Mouse (Mus musculus) lung, embryonic 15.5 days (tissue): Measurements from ENCODE around the gene Mff. TPM values are rescaled to one million over a fixed set of nuclear protein-coding genes. Genes with fewer than 3 reads are reported as not detected.

Experiments used
- ATAC-seq: fragments of 200-750 bp; cut with Nextera tagmentation; 2 replicates; pipeline ENCODE4 v1.8.0; 2017; ENCODE audit warnings: moderate number of reproducible peaks, borderline replicate concordance; ENCODE audit not compliant: low FRiP score, low TSS enrichment; ENCODE audit errors: extremely low read depth
- H3K27ac ChIP-seq: fragments of 300-500 bp; sonication (generic); 2 replicates; pipeline ENCODE4 v1.5.1; 2015; ENCODE audit warnings: moderate library complexity, mild to moderate bottlenecking, inconsistent platforms
- H3K27me3 ChIP-seq: fragments of 300-500 bp; sonication (generic); 2 replicates; pipeline ENCODE4 v1.6.1; 2015; ENCODE audit warnings: inconsistent platforms
- H3K36me3 ChIP-seq: fragments of 300-500 bp; sonication (generic); 2 replicates; pipeline ENCODE4 v1.6.1; 2015; ENCODE audit warnings: inconsistent platforms
- H3K4me1 ChIP-seq: fragments of 300-500 bp; sonication (generic); 2 replicates; pipeline ENCODE4 v1.6.1; 2015; ENCODE audit warnings: inconsistent platforms
- H3K4me2 ChIP-seq: fragments of 300-500 bp; sonication (generic); 2 replicates; pipeline ENCODE4 v1.6.1; 2015; ENCODE audit warnings: inconsistent platforms, mild to moderate bottlenecking, moderate library complexity
- H3K4me3 ChIP-seq: fragments of 300-500 bp; sonication (generic); 2 replicates; pipeline ENCODE4 v1.5.1; 2015; ENCODE audit warnings: mild to moderate bottlenecking, inconsistent platforms
- H3K9ac ChIP-seq: fragments of 300-500 bp; sonication (generic); 2 replicates; pipeline ENCODE4 v1.6.1; 2015; ENCODE audit warnings: inconsistent platforms
- H3K9me3 ChIP-seq: fragments of 300-500 bp; sonication (generic); 2 replicates; pipeline ENCODE4 v1.6.1; 2016; ENCODE audit warnings: inconsistent platforms
- WGBS: fragments of 180-500 bp; shearing (Covaris S2); methylation state at CpG from one replicate; pipeline ENCODE4 v1.1.7; 2015; 5-methylcytosine and 5-hydroxymethylcytosine counted together
- polyA plus RNA-seq: library from polyadenylated mRNA; unstranded; fragments of >200 nt; fragmentation: Nextera tagmentation; extraction: Ambion mirVana; gene quantifications from 2 replicates; pipeline ENCODE4 v1.2.1, GENCODE M21; 2015

Gene Mff
- polyA plus RNA-seq, 1 experiment from 2014 or later: 208 TPM

DNA sequence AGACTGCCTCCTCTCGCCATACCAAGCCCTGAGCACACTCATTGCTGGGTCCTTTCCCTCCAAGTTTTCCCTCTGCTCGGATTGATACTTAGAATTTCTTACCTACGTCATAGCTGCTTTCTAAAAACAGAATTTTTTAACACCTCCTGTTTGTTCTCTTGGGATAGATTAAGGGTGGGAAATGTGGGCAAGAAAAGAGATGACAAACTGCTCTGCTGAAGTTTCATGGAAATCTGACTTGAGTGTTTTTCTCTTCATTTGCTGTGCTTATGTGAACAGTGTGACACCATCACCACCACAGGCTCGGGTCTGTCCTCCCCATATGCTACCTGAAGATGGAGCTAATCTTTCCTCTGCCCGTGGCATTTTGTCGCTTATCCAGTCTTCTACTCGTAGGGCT, 16.8 kb downstream of the Mff start:
- whole genome bisulfite sequencing: 84% methylated on average over 7 of the region's 7 CpGs
- Histone ChIP-seq H3K36me3 (peaks cover 39% of the 10 kb centered on the region), H3K4me3 (no peak overlapping the region), H3K27ac (no peak overlapping the region), H3K9me3 (no peaks in the 10 kb centered on the region), H3K27me3 (no peaks in the 10 kb centered on the region), H3K4me2 (no peak overlapping the region), H3K4me1 (no peaks in the 10 kb centered on the region), H3K9ac (no peak overlapping the region)
- no peak for ATAC-seq

DNA sequence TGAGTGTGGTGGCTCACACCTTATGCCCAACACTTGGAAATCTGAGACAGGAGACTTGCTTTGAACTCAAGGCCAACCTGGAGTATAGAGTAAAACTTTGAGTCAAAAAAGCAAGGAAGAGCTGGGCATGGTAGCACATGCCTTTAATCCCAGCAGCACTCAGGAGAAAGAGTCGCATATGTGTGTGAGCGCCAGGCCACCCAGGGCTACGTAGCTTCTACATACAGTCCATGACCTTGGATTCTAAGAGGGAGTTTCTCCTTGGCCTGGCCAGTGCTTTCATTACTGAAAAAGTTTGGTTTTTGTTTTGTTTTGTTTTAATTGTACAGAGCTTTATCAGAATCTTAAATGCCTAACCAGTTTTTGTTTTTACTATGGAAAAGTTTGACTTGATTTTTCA, 19.3 kb downstream of the Mff start:
- Histone ChIP-seq H3K36me3 (peaks cover 30% of the 10 kb centered on the region), H3K27me3 (no peaks in the 10 kb centered on the region), H3K27ac (no peak overlapping the region)

DNA sequence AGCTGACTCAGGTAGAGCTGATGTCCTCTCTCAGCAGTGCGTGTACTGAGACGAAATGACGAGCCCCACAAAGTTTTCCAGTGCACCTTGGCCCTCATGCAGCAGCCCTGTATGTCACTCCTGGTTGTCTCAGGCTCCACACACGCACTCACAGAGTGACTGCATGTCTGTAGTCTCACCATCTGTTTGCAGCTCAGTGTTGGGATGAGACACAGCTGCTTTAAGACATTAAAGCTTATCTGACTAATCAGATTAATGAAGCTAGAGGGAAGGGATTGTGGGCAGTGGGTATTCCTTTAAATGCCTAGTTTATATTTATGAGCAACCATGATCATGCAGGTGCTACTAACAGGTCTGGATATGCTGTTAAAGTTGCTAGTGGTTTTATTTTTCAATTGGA, 21.7 kb downstream of the Mff start:
- no peaks in the 10 kb centered on the region for H3K4me1 ChIP-seq
- 81% methylated on average over 4 of the region's 4 CpGs for WGBS
- H3K4me3 ChIP-seq: no peak overlapping the region
- ATAC-seq: no peak
- peaks cover 25% of the 10 kb centered on the region for H3K36me3 ChIP-seq
- no peak overlapping the region for H3K4me2 ChIP-seq
- H3K27ac ChIP-seq: no peak overlapping the region
- no peaks in the 10 kb centered on the region for H3K27me3 ChIP-seq
- no peaks in the 10 kb centered on the region for H3K9me3 ChIP-seq
- no peak overlapping the region for H3K9ac ChIP-seq

More for the DNA sequence above, 19.3 kb downstream of the Mff start:
- Histone ChIP-seq H3K4me1 (no peaks in the 10 kb centered on the region), H3K4me2 (no peak overlapping the region), H3K9ac (no peak overlapping the region), H3K4me3 (no peak overlapping the region), H3K9me3 (no peaks in the 10 kb centered on the region)
- ATAC-seq: no peak
- 78% methylated on average over 3 of the region's 3 CpGs for WGBS

DNA sequence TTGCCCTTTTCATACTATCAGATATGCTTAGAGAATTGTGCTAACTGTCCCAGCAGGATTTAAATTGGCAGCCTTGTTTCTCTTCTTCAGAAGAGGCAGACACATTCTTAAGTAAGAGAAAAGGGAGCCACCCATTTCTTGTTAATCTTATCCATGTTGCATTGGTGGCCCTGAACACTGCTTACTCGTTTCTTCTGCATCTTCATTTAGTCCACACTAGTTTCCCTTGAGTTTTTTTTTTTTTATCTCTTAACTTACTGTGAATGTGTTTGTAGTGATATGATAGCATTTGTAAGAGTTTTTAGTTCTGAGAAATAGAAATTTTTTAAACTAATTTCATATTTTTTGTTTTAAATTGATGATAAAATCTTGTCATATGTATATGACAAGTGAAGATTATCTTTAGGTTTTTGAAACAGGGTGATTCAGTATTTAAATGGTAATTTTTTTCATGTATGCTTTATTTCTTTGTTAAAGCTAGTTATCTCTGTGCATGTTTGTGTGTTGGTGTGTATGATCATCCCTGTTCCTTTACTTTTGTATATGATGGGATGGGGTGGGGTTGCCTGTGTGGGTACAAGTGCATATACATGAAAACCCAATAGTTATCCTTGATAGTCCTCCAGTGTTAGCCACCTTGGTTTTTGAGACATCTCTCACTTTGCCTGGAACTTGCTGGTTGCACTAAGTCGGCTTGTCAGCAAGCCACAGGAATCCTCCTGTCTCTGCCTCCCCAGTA, 23.2 kb downstream of the Mff start:
- Histone ChIP-seq H3K4me1 (no peaks in the 10 kb centered on the region), H3K9ac (no peak overlapping the region), H3K4me2 (no peak overlapping the region), H3K36me3 (peaks cover 22% of the 10 kb centered on the region), H3K4me3 (no peak overlapping the region), H3K9me3 (no peaks in the 10 kb centered on the region), H3K27ac (no peak overlapping the region), H3K27me3 (no peaks in the 10 kb centered on the region)
- ATAC-seq: no peak
- WGBS: 85% methylated on average over 2 of the region's 2 CpGs

DNA sequence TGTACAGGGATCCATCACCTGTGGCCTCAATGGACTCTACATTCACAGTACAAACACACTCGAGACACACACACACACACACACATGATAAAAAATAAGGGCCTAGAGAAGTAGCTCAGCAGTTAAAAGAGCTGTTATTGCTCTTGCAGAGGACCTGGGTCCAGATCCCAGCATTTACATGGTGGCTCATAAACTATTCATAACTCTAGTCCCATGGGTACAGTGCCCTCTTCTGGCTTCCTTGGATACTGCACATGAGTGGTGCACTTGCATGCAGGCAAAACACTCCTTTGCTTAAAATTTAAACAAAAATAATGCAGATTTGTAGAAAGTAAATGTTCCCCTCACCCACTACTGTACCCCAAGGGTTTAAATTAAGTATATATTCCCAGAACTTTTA, 34.8 kb downstream of the Mff start:
- no peak for ATAC-seq

DNA sequence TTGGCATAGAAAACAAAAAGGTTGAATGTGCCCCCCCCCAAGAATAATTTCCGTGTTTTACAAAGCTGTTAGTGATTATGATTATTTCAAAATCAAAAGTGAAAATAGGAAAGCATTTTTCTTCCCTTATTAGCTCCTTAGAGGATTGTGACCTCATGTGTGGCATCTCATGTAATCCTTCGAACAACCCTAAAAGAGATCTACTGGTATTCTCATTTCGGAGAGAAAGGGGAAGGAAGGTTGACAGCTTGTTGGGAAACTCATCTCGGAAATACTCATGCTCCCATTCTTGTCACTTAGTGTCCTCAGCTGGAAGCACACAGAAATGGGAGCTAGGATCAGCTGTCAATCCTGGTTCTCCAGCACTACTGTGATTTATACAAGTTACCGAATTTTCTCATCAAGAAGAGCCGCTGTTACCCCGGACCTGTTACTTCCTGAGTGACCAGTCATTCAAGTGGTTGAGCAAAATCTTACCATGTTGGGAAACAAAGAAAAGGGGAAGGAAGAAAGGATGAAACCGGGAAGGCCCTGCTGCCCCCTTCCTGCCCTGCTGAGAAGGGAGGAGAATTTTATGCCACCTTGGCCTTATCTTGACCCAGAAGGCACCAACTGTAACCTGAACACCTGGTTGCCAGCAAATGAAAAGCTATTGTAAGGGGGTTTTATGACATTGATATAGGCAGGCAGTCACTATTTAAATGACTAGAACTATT, 36.9 kb downstream of the Mff start:
- ATAC-seq: no peak
- 89% methylated on average over 8 of the region's 8 CpGs for WGBS

More for the DNA sequence above, 34.8 kb downstream of the Mff start:
- H3K9ac ChIP-seq: no peak overlapping the region
- H3K4me3 ChIP-seq: no peak overlapping the region
- H3K27me3 ChIP-seq: no peaks in the 10 kb centered on the region
- H3K4me1 ChIP-seq: no peaks in the 10 kb centered on the region
- 79% methylated on average over 1 of the region's 1 CpGs for WGBS
- H3K36me3 ChIP-seq: peaks cover 15% of the 10 kb centered on the region
- no peak overlapping the region for H3K4me2 ChIP-seq
- no peak overlapping the region for H3K27ac ChIP-seq
- H3K9me3 ChIP-seq: no peaks in the 10 kb centered on the region

DNA sequence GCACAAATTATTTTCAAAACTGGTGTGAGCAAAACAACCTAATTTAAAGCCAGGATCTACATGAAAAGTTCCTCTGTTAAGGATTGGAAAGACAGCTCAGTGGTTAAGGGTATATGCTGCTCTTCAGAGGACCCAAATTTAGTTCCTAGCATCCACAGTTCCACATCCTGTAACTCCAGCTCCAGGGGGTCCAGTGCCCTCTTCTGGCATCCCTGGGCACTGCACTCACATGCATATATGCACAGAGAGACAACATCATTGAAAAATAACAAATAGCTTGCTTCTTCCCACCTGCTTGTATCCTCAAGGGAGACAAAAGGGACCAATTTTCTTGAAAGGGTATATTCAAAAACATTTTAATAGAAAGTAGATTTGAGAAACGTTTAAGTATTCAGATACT, 37.6 kb downstream of the Mff start:
- H3K9me3 ChIP-seq: no peaks in the 10 kb centered on the region
- no peaks in the 10 kb centered on the region for H3K4me1 ChIP-seq
- 82% methylated on average over 1 of the region's 1 CpGs for WGBS
- no peak for ATAC-seq
- H3K27me3 ChIP-seq: no peaks in the 10 kb centered on the region
- no peak overlapping the region for H3K4me2 ChIP-seq
- H3K9ac ChIP-seq: no peak overlapping the region
- H3K4me3 ChIP-seq: no peak overlapping the region
- H3K36me3 ChIP-seq: no peaks in the 10 kb centered on the region; the same call in 1 of the 2 replicates
- no peak overlapping the region for H3K27ac ChIP-seq

More for the DNA sequence above, 36.9 kb downstream of the Mff start:
- H3K4me1 ChIP-seq: no peaks in the 10 kb centered on the region
- H3K4me3 ChIP-seq: no peak overlapping the region
- no peak overlapping the region for H3K4me2 ChIP-seq
- H3K36me3 ChIP-seq: no peaks in the 10 kb centered on the region; the same call in 1 of the 2 replicates
- no peaks in the 10 kb centered on the region for H3K27me3 ChIP-seq
- no peaks in the 10 kb centered on the region for H3K9me3 ChIP-seq
- H3K27ac ChIP-seq: no peak overlapping the region
- H3K9ac ChIP-seq: no peak overlapping the region

DNA sequence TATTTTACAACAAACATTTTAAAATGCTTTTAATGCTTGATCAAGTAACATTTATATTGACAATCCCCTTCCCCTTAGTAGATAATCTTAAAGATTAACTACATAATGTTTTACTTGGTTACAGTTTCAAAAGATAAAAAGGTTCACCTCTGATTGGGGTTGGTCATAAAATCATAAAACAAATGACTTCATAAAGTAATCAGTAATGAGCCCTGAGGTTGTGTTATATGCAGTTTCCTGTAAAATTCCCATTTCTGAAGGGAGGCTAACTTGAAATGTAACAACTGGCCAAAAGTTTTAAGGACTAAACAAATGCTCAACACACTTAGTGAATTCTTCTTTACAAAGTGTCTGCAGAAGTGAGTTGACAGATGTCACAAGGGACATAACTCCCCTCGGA, 41.5 kb downstream of the Mff start:
- H3K4me2 ChIP-seq: no peak overlapping the region
- H3K4me1 ChIP-seq: no peaks in the 10 kb centered on the region
- H3K27me3 ChIP-seq: no peaks in the 10 kb centered on the region
- no peak overlapping the region for H3K4me3 ChIP-seq
- no peak overlapping the region for H3K9ac ChIP-seq
- no peak for ATAC-seq
- 12% methylated on average over 1 of the region's 1 CpGs for WGBS
- H3K27ac ChIP-seq: no peak overlapping the region
- H3K9me3 ChIP-seq: no peaks in the 10 kb centered on the region
- H3K36me3 ChIP-seq: no peaks in the 10 kb centered on the region

DNA sequence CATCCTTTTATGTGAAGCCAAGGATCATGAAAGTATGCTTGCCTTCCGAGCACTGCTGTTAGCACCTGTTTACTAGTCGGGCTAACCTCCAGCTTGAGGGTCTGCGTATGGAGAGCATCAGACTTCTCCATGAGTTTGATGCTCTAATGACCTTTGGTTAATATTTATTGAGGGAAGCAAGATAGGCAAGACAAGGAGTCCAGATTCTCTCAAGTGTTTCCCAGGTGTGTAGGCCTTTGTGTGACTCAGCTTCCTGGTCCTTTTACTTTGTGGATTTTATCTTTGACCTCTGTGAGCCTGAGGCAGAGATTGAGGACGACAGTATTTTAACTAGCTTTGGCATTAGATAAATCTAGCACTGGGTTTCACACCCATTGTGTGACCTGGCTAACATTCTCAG, 42.0 kb downstream of the Mff start:
- no peaks in the 10 kb centered on the region for H3K36me3 ChIP-seq
- ATAC-seq: no peak
- H3K4me2 ChIP-seq: no peak overlapping the region
- 32% methylated on average over 4 of the region's 4 CpGs for WGBS
- H3K4me3 ChIP-seq: no peak overlapping the region
- no peaks in the 10 kb centered on the region for H3K4me1 ChIP-seq
- no peak overlapping the region for H3K27ac ChIP-seq
- no peaks in the 10 kb centered on the region for H3K27me3 ChIP-seq
- H3K9ac ChIP-seq: no peak overlapping the region
- no peaks in the 10 kb centered on the region for H3K9me3 ChIP-seq

DNA sequence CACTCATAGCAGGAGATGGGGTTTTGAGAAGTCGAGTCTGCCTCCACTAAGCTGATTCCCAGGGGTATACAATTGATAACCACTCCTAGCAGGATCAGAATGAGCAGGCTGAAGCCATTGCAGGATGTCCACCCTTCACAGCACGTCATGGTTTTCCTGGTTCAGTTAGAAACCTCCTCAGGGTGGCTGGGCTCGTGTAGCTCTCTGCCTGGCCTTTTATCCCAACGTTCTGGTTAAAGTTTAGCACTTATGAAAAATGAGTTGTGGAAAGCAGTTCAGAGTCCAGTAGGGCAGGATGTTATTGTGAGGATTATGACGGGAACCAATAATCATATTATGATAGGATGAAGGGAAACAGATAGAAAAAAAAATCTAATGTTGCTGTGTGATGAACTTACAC, 43.6 kb downstream of the Mff start, which contains the start of gene Tm4sf20:
Gene Tm4sf20, minus strand, starts transcription at position 193 of the 400 bp plus-strand sequence.
- Histone ChIP-seq H3K4me1 (no peaks in the 10 kb centered on the region), H3K27ac (no peak within 1 kb of the TSS), H3K9me3 (no peaks in the 10 kb centered on the region), H3K27me3 (no peaks in the 10 kb centered on the region), H3K4me2 (no peak within 1 kb of the TSS), H3K9ac (no peak within 1 kb of the TSS), H3K36me3 (no peaks in the 10 kb centered on the region), H3K4me3 (no peak within 1 kb of the TSS)
- ATAC-seq: no peak
- 44% methylated on average over 5 of the region's 5 CpGs for WGBS

DNA sequence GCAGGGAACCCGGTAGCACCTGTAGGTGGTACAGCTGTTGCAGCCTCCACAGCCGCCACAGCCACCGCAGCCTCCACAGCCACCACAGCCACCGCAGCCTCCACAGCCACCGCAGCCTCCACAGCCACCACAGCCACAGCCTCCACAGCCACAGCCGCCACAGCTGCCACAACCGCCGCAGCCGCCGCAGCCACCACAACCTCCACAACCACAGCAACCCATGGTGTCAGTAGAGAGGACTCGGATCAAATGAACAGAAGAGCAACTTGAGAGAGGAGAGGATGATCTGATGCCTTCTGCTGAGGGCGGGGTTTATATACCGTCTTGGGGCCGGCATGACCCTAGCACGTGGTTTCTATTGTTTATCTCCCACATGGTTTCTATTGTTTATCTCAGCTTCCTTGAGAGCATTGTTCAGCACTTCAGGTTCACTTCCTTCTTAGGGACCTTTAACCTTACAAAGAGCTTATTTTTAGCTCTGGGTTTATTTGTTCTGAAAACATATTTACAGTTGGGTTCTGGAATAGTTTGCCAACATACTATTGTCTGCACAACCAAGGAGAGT, 46.4 kb downstream of the Mff start, which contains the start of gene Gm47791:
Gene Gm47791, minus strand, starts transcription at position 222 of the 565 bp plus-strand sequence.
- no peaks in the 10 kb centered on the region for H3K27me3 ChIP-seq
- no peak within 1 kb of the TSS for H3K4me2 ChIP-seq
- no peak within 1 kb of the TSS for H3K9ac ChIP-seq
- 82% methylated on average over 15 of the region's 15 CpGs for WGBS
- H3K4me3 ChIP-seq: no peak within 1 kb of the TSS
- ATAC-seq: peak; percentile 19; the same call in 1 of the 2 replicates
- no peaks in the 10 kb centered on the region for H3K36me3 ChIP-seq
- H3K9me3 ChIP-seq: no peaks in the 10 kb centered on the region
- H3K27ac ChIP-seq: no peak within 1 kb of the TSS
- no peaks in the 10 kb centered on the region for H3K4me1 ChIP-seq

DNA sequence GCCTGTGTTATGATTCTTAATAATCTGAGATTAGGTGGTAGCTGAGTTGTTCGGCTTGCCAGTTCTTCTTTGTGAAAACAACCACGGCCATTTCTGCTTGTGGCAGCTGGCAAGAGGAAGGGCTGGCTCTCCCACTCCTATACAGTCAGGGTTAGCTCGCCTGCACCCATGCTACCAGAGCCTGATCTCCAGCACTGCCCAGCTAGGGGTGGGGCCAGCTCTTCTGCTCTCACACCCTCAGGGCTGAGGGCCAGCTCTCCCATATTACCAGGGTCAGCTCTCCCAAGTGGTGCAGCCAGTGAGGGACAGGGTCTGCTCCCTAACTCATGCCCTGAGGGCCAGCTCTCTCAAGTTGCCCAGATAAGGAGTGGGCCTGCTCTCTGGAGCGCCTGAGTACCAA, 47.7 kb downstream of the Mff start:
- ATAC-seq: no peak
- WGBS: 69% methylated on average over 4 of the region's 4 CpGs
- H3K27ac ChIP-seq: no peak overlapping the region

More for the DNA sequence above, 47.7 kb downstream of the Mff start:
- no peak overlapping the region for H3K4me2 ChIP-seq
- no peaks in the 10 kb centered on the region for H3K27me3 ChIP-seq
- H3K9me3 ChIP-seq: no peaks in the 10 kb centered on the region
- no peak overlapping the region for H3K9ac ChIP-seq
- H3K4me3 ChIP-seq: no peak overlapping the region
- no peaks in the 10 kb centered on the region for H3K36me3 ChIP-seq
- no peaks in the 10 kb centered on the region for H3K4me1 ChIP-seq
